8 mouse cellular contexts compared by ENCODE assay signal in genomic region chr4:118290416-118291030, GRCm38 (mm10). TPM values are rescaled to one million over a fixed set of nuclear protein-coding genes. Genes with fewer than 3 reads are reported as not detected.
DNase-seq lines count a peak whose midpoint lies in the region; ATAC-seq and TF ChIP-seq lines count a peak whose summit lies in the region.

No protein-coding gene starts in this region.

- TF ChIP-seq CTCF in layer of hippocampus, adult 2 months (conservative IDR thresholded peaks at IDR 0.05): 0 out of 2 replicates have a peak, but pooled peaks have one; percentile 18
- TF ChIP-seq CTCF in liver, embryonic 14.5 days (IDR thresholded peaks at IDR 0.05; ENCODE audit: low read depth): no peak

- no peak for DNase-seq in layer of hippocampus, adult 2 months (ENCODE audit: low spot score in 2 of 2)
- no peak for DNase-seq in layer of hippocampus, adult 9-10 months (ENCODE audit: low spot score)
- DNase-seq in adrenal gland, adult 18-20 months (ENCODE audit: low spot score in 2 of 2): peak; percentile 46 to 52
- no peak for DNase-seq in liver, embryonic 14.5 days (ENCODE audit: low read depth in 3 of 3, low spot score in 3 of 3)
- DNase-seq in right cerebral cortex, adult 2 months (ENCODE audit: low spot score in 2 of 2): peak; percentile 29 to 48
- no peak for DNase-seq in layer of hippocampus, postnatal 14 days (ENCODE audit: low spot score in 2 of 2)

- H3K4me2 ChIP-seq in forebrain, embryonic 13.5 days: peak overlapping the region; percentile 89
- peak overlapping the region; percentile 55 for H3K4me2 ChIP-seq in liver, embryonic 14.5 days (ENCODE audit: low read depth)

- ATAC-seq in forebrain, embryonic 13.5 days: peak; percentile 39
- ATAC-seq in inflammation-experienced regulatory T-cells, adult 6 months: peak; percentile 24
- peak; percentile 21; the same call in 1 of the 2 replicates for ATAC-seq in liver, embryonic 14.5 days (ENCODE audit: insufficient read depth)

- peaks cover 19% of the 10 kb centered on the region for H3K36me3 ChIP-seq in forebrain, embryonic 13.5 days (ENCODE audit: poor library complexity, severe bottlenecking)
- no peaks in the 10 kb centered on the region for H3K36me3 ChIP-seq in liver, embryonic 14.5 days (replicated peaks; ENCODE audit: control insufficient read depth, insufficient read depth, low read depth)

- H3K4me3 ChIP-seq in layer of hippocampus, adult 2 months: peak overlapping the region; percentile 60
- H3K4me3 ChIP-seq in forebrain, embryonic 13.5 days: peak overlapping the region; percentile 86
- peak overlapping the region; percentile 53 to 56 for H3K4me3 ChIP-seq in liver, embryonic 14.5 days (ENCODE audit: insufficient read depth in 1 of 2, low read depth in 2 of 2, low read length in 2 of 2)

- peak overlapping the region; percentile 87 for H3K27ac ChIP-seq in layer of hippocampus, adult 2 months
- peak overlapping the region; percentile 81 for H3K27ac ChIP-seq in forebrain, embryonic 13.5 days
- no peak overlapping the region for H3K27ac ChIP-seq in liver, embryonic 14.5 days

- peaks cover 44% of the 10 kb centered on the region for H3K4me1 ChIP-seq in forebrain, embryonic 13.5 days
- H3K4me1 ChIP-seq in liver, embryonic 14.5 days (replicated peaks; ENCODE audit: control insufficient read depth in 2 of 2, insufficient read depth in 2 of 2, low read length in 1 of 2): no peaks in the 10 kb centered on the region; a peak in 1 of 4 replicates

- no peak for TF ChIP-seq EP300 in liver, embryonic 14.5 days (IDR thresholded peaks at IDR 0.05; ENCODE audit: low read depth)

- no peaks in the 10 kb centered on the region for H3K27me3 ChIP-seq in forebrain, embryonic 13.5 days
- peaks cover 38% of the 10 kb centered on the region for H3K27me3 ChIP-seq in liver, embryonic 14.5 days (ENCODE audit: control insufficient read depth, insufficient read depth, low read length)

- under 1% methylated on average over 77 of the region's 84 CpGs for WGBS in forebrain, embryonic 13.5 days
- WGBS in liver, embryonic 14.5 days (ENCODE audit: insufficient replicate concordance): under 1% methylated on average over 70 of the region's 84 CpGs

- no peaks in the 10 kb centered on the region for H3K9me3 ChIP-seq in forebrain, embryonic 13.5 days (replicated peaks)
- no peaks in the 10 kb centered on the region for H3K9me3 ChIP-seq in liver, embryonic 14.5 days (ENCODE audit: control insufficient read depth, low read length)

- peak overlapping the region; percentile 98 for H3K9ac ChIP-seq in forebrain, embryonic 13.5 days
- H3K9ac ChIP-seq in liver, embryonic 14.5 days (replicated peaks): no peak overlapping the region

RNA-seq across cellular contexts. Expression of gene Ptprf, which starts 0.7 kb away (rescaled TPM):
- 10 to 100 TPM; 69.8 to 73.0 TPM for total RNA-seq in layer of hippocampus, adult 2 months (2021)
- 10 to 100 TPM; 42.5 to 43.1 TPM for total RNA-seq in adrenal gland, adult 18-20 months (2021)
- polyA plus RNA-seq in forebrain, embryonic 13.5 days (2015; fragmentation: Nextera tagmentation; extraction: Ambion mirVana): 62.9 and 76.1 TPM in 2 replicates
- under 1 TPM; 0.11 to 0.92 (median 0.56) TPM for polyA plus RNA-seq in inflammation-experienced regulatory T-cells, adult 6 months (2017; shearing (Covaris generic))
- polyA plus RNA-seq in liver, embryonic 14.5 days (2012; rRNA removed): 7.4 and 8.4 TPM in 2 replicates
- polyA plus RNA-seq in liver, embryonic 14.5 days (2014; fragmentation: Nextera tagmentation; extraction: Ambion mirVana): 5.6 and 7.3 TPM in 2 replicates
- total RNA-seq in layer of hippocampus, postnatal 14 days (2021): 100 to 1,000 TPM; 106 to 112 TPM

Comparison
In these comparisons a context has a peak if more than half of its experiments do, and no peak if none do; other contexts are left out.
1. DNase-seq: peak in adrenal gland, adult 18-20 months (2 of 2) and right cerebral cortex, adult 2 months (2 of 2); none in layer of hippocampus, adult 2 months (0 of 2), layer of hippocampus, adult 9-10 months (single experiment), liver, embryonic 14.5 days (0 of 3) and layer of hippocampus, postnatal 14 days (0 of 2).
2. Peak in every context shown above with its lines, with median percentiles within 50 percentile points of each other: H3K4me3 ChIP-seq and ATAC-seq.